Mouse (Mus musculus) gastrocnemius, adult 2 months (tissue): Measurements from ENCODE around the gene Gm10471. TPM values are rescaled to one million over a fixed set of nuclear protein-coding genes. Genes with fewer than 3 reads are reported as not detected.
"Not testable (repeated sequence)": the region's sequence is repeated elsewhere in the genome, so short reads cannot be mapped to it uniquely, and the experiment has no call there.

ENCODE experiments used
- DNase-seq: peaks from one replicate; pipeline ENCODE4 v3.0.0; 2022
- H3K27ac ChIP-seq: fragments of 200-600 bp; 2 replicates; pipeline ENCODE4 v1.8.1; 2022; ENCODE audit warnings: mild to moderate bottlenecking
- H3K4me3 ChIP-seq: fragments of 200-600 bp; 2 replicates; pipeline ENCODE4 v1.8.1; 2022; ENCODE audit warnings: mild to moderate bottlenecking, moderate library complexity
- CTCF ChIP-seq: fragments of 200-600 bp; IDR thresholded peaks from 2 replicates; pipeline ENCODE4 v1.8.1; 2022; ENCODE audit warnings: antibody characterized with exemption, mild to moderate bottlenecking, moderate library complexity
- intact Hi-C: fragments of 180-260 bp; cut with DNase I; formaldehyde crosslinking; loops from one replicate; pipeline ENCODE4 v1.15.1; 2025
- long read RNA-seq, 2 experiments: library from polyadenylated mRNA; stranded (forward); transcript quantifications; one replicate each; pipeline ENCODE4 v2.0.0; 2021
- total RNA-seq, 2 experiments: library from RNA; stranded (reverse); gene quantifications; 2 replicates each; pipeline ENCODE4 v1.2.3; 2021

Gene Gm10471
- not detected for total RNA-seq
- long read RNA-seq, experiment 1: 0 reads
- long read RNA-seq, experiment 2: 0 reads

GRCm38 (mm10) chr5:26089191-26089590, at the start of gene Gm10471:
TSS of gene Gm10471 (minus strand) at chr5:26089291.
- H3K4me3 ChIP-seq, intact Hi-C loops, H3K27ac ChIP-seq, DNase-seq: not testable (repeated sequence)

- H3K4me3 ChIP-seq, intact Hi-C loops, DNase-seq, H3K27ac ChIP-seq: not testable (repeated sequence)
These were observed 32.2 kb upstream of the Gm10471 start, which contains the start of gene Gm10220 for GRCm38 (mm10) chr5:26121321-26121720. TSS of gene Gm10220 (minus strand) at chr5:26121421.

- intact Hi-C loops, DNase-seq, H3K27ac ChIP-seq, H3K4me3 ChIP-seq: not testable (repeated sequence)
These were observed 16.2 kb upstream of the Gm10471 start, which contains the start of gene 5031410I06Rik for GRCm38 (mm10) chr5:26105262-26105661. TSS of gene 5031410I06Rik (minus strand) at chr5:26105362.

- H3K4me3 ChIP-seq, DNase-seq, intact Hi-C loops, H3K27ac ChIP-seq: not testable (repeated sequence)
These were observed 10.1 kb downstream of the Gm10471 start for GRCm38 (mm10) chr5:26079023-26079422.

GRCm38 (mm10) chr5:26070716-26071115, 18.4 kb downstream of the Gm10471 start:
- no peak for DNase-seq
- Histone ChIP-seq H3K4me3 (no peak overlapping the region), H3K27ac (no peak overlapping the region)
- TF ChIP-seq CTCF: no peak
- intact Hi-C loops: no loop called here

- intact Hi-C loops, H3K4me3 ChIP-seq, DNase-seq, H3K27ac ChIP-seq: not testable (repeated sequence)
These were observed 30.6 kb downstream of the Gm10471 start, which contains the start of gene Gm7347 for GRCm38 (mm10) chr5:26058481-26058880. TSS of gene Gm7347 (minus strand) at chr5:26058581.

- DNase-seq, H3K27ac ChIP-seq, H3K4me3 ChIP-seq, intact Hi-C loops: not testable (repeated sequence)
These were observed 49.6 kb downstream of the Gm10471 start, which contains the start of gene Speer4a for GRCm38 (mm10) chr5:26039458-26039857. TSS of gene Speer4a (minus strand) at chr5:26039558.

Other genes starting within 250 kb of the Gm10471 start
- not detected for gene Gm21663, start 146.9 kb downstream of the Gm10471 start, total RNA-seq
- gene Gm21671, start 134.9 kb downstream of the Gm10471 start, total RNA-seq: not detected
- gene Gm21680, start 116.6 kb downstream of the Gm10471 start, total RNA-seq: not detected
- gene Gm21698, start 100.6 kb downstream of the Gm10471 start, total RNA-seq: not detected
- gene Gm1979, start 84.5 kb downstream of the Gm10471 start, total RNA-seq: not detected
- gene Gm5862, start 66.4 kb downstream of the Gm10471 start, total RNA-seq: not detected
- gene Speer4a, start 49.7 kb downstream of the Gm10471 start, total RNA-seq: not detected
- gene Gm7347, start 30.7 kb downstream of the Gm10471 start, total RNA-seq: not detected
- gene 5031410I06Rik, start 16.1 kb upstream of the Gm10471 start, total RNA-seq: not detected
- gene Gm10220, start 32.1 kb upstream of the Gm10471 start, total RNA-seq: not detected
- gene Gm7361, start 168.4 kb upstream of the Gm10471 start, total RNA-seq: not detected